Mouse (Mus musculus) limb, embryonic 11.5 days (tissue): ENCODE data around the gene Slc25a10. TPM values are rescaled to one million over a fixed set of nuclear protein-coding genes. Genes with fewer than 3 reads are reported as not detected.

Experiments
- ATAC-seq: fragments of 200-750 bp; cut with Nextera tagmentation; 2 replicates; pipeline ENCODE4 v1.8.0; 2017; ENCODE audit warnings: low read depth; ENCODE audit not compliant: insufficient number of reproducible peaks, low FRiP score, low TSS enrichment
- DNase-seq: peaks from one replicate; pipeline ENCODE4 v3.0.0-alpha.2; 2015; ENCODE audit warnings: low spot score
- H3K27ac ChIP-seq: fragments of 300-500 bp; sonication (generic); replicated peaks from 2 replicates; pipeline ENCODE4 v1.5.1; 2014; ENCODE audit warnings: low read depth, mild to moderate bottlenecking, low read length
- H3K27me3 ChIP-seq: fragments of 300-500 bp; sonication (generic); 2 replicates; pipeline ENCODE4 v1.6.1; 2014; ENCODE audit warnings: mild to moderate bottlenecking, low read length, mixed read lengths; ENCODE audit not compliant: control insufficient read depth, insufficient read depth
- H3K36me3 ChIP-seq: fragments of 300-500 bp; sonication (generic); 2 replicates; pipeline ENCODE4 v1.6.1; 2014; ENCODE audit warnings: mild to moderate bottlenecking, low read length, moderate library complexity, mixed read lengths; ENCODE audit not compliant: control insufficient read depth, insufficient read depth
- H3K4me1 ChIP-seq: fragments of 300-500 bp; sonication (generic); 2 replicates; pipeline ENCODE4 v1.6.1; 2014; ENCODE audit warnings: low read length, mixed read lengths; ENCODE audit not compliant: control insufficient read depth, insufficient read depth
- H3K4me2 ChIP-seq: fragments of 300-500 bp; sonication (generic); 2 replicates; pipeline ENCODE4 v1.6.1; 2014; ENCODE audit warnings: low read depth, mild to moderate bottlenecking, moderate library complexity; ENCODE audit not compliant: severe bottlenecking
- H3K4me3 ChIP-seq: fragments of 300-500 bp; sonication (generic); 2 replicates; pipeline ENCODE4 v1.5.1; 2014; ENCODE audit warnings: low read depth, low read length
- H3K9ac ChIP-seq: fragments of 300-500 bp; sonication (generic); 2 replicates; pipeline ENCODE4 v1.6.1; 2014; ENCODE audit warnings: mild to moderate bottlenecking, low read length
- H3K9me3 ChIP-seq: fragments of 300-500 bp; sonication (generic); 2 replicates; pipeline ENCODE4 v1.6.1; 2016; ENCODE audit warnings: low read length; ENCODE audit not compliant: control insufficient read depth
- WGBS: fragments of 180-500 bp; shearing (Covaris S2); extraction: QIAGEN DNeasy Blood & Tissue Kit; methylation state at CpG from one replicate; pipeline ENCODE4 v1.1.7; 2014; 5-methylcytosine and 5-hydroxymethylcytosine counted together
- polyA plus RNA-seq: library from polyadenylated mRNA; unstranded; fragments of >200 nt; fragmentation: Nextera tagmentation; extraction: Ambion mirVana; gene quantifications from 2 replicates; pipeline ENCODE4 v1.2.1, GENCODE M21; 2014

Gene Slc25a10
- polyA plus RNA-seq, 1 experiment from 2014 or later = 57.8 TPM

GRCm38 (mm10) chr11:120454965-120455364 lies 36.7 kb upstream of the Slc25a10 start:
- Histone ChIP-seq H3K27me3 (no peaks in the 10 kb centered on the region), H3K36me3 (peaks cover 4% of the 10 kb centered on the region; the same call in 1 of the 2 replicates), H3K9ac (no peak overlapping the region), H3K4me2 (no peak overlapping the region), H3K4me3 (no peak overlapping the region), H3K27ac (no peak overlapping the region), H3K9me3 (no peaks in the 10 kb centered on the region), H3K4me1 (no peaks in the 10 kb centered on the region)
- ATAC-seq (no peak), DNase-seq (no peak)
- 86% methylated on average over 4 of the region's 4 CpGs for WGBS

GRCm38 (mm10) chr11:120455413-120455812 lies 36.2 kb upstream of the Slc25a10 start:
- peaks cover 6% of the 10 kb centered on the region; the same call in 1 of the 2 replicates for H3K36me3 ChIP-seq
- no peak overlapping the region for H3K4me2 ChIP-seq
- H3K27ac ChIP-seq = no peak overlapping the region
- no peak overlapping the region for H3K4me3 ChIP-seq
- no peaks in the 10 kb centered on the region for H3K4me1 ChIP-seq
- H3K27me3 ChIP-seq = no peaks in the 10 kb centered on the region
- ATAC-seq (no peak), DNase-seq (no peak)
- H3K9ac ChIP-seq = no peak overlapping the region
- no peaks in the 10 kb centered on the region for H3K9me3 ChIP-seq
- 95% methylated on average over 7 of the region's 7 CpGs for whole genome bisulfite sequencing

- 38% methylated on average over 14 of the region's 14 CpGs for WGBS
- ATAC-seq = no peak
- peak overlapping the region; percentile 93 for H3K9ac ChIP-seq
- no peaks in the 10 kb centered on the region for H3K4me1 ChIP-seq
- H3K27ac ChIP-seq = peak overlapping the region; percentile 49; the same call in 1 of the 2 replicates
- DNase-seq = no peak
- no peaks in the 10 kb centered on the region for H3K27me3 ChIP-seq
- peak overlapping the region; percentile 93 for H3K4me3 ChIP-seq
- H3K36me3 ChIP-seq = peaks cover 14% of the 10 kb centered on the region; the same call in 1 of the 2 replicates
- H3K9me3 ChIP-seq = no peaks in the 10 kb centered on the region
- peak overlapping the region; percentile 86 for H3K4me2 ChIP-seq
Measured at GRCm38 (mm10) chr11:120457370-120457769, 34.3 kb upstream of the Slc25a10 start.

GRCm38 (mm10) chr11:120457772-120458751 lies 33.6 kb upstream of the Slc25a10 start, which contains the start of the genes Oxld1 and Ccdc137:
Gene Oxld1, minus strand, starts transcription at chr11:120458068.
Gene Ccdc137, plus strand, starts transcription at chr11:120458115.
- no peaks in the 10 kb centered on the region for H3K27me3 ChIP-seq
- H3K4me1 ChIP-seq = no peaks in the 10 kb centered on the region
- ATAC-seq (peak; percentile 81), DNase-seq (peak; percentile 87)
- H3K4me3 ChIP-seq = peak within 1 kb of the TSS; percentile 93
- peak within 1 kb of the TSS; percentile 93 for H3K9ac ChIP-seq
- H3K9me3 ChIP-seq = no peaks in the 10 kb centered on the region
- WGBS = 4% methylated on average over 62 of the region's 62 CpGs
- H3K27ac ChIP-seq = peak within 1 kb of the TSS; percentile 49; the same call in 1 of the 2 replicates
- H3K36me3 ChIP-seq = peaks cover 14% of the 10 kb centered on the region; the same call in 1 of the 2 replicates
- H3K4me2 ChIP-seq = peak within 1 kb of the TSS; percentile 86

- H3K27me3 ChIP-seq = no peaks in the 10 kb centered on the region
- no peaks in the 10 kb centered on the region for H3K4me1 ChIP-seq
- 67% methylated on average over 6 of the region's 6 CpGs for WGBS
- H3K27ac ChIP-seq = no peak overlapping the region
- peak overlapping the region; percentile 86 for H3K4me2 ChIP-seq
- DNase-seq (no peak), ATAC-seq (no peak)
- H3K36me3 ChIP-seq = peaks cover 16% of the 10 kb centered on the region; the same call in 1 of the 2 replicates
- H3K4me3 ChIP-seq = peak overlapping the region; percentile 93
- H3K9ac ChIP-seq = peak overlapping the region; percentile 93
- no peaks in the 10 kb centered on the region for H3K9me3 ChIP-seq
Measured at GRCm38 (mm10) chr11:120458847-120459597, 32.6 kb upstream of the Slc25a10 start.

- WGBS = 80% methylated on average over 2 of the region's 2 CpGs
- DNase-seq (no peak), ATAC-seq (no peak)
- Histone ChIP-seq H3K27me3 (no peaks in the 10 kb centered on the region), H3K4me1 (peaks cover 4% of the 10 kb centered on the region; the same call in 1 of the 2 replicates), H3K27ac (no peak overlapping the region), H3K9me3 (no peaks in the 10 kb centered on the region), H3K4me2 (no peak overlapping the region), H3K9ac (no peak overlapping the region), H3K36me3 (peaks cover 16% of the 10 kb centered on the region; the same call in 1 of the 2 replicates), H3K4me3 (no peak overlapping the region)
Measured at GRCm38 (mm10) chr11:120463536-120463935, 28.1 kb upstream of the Slc25a10 start.

GRCm38 (mm10) chr11:120464365-120464764 lies 27.3 kb upstream of the Slc25a10 start:
- Histone ChIP-seq H3K9ac (no peak overlapping the region), H3K4me1 (peaks cover 4% of the 10 kb centered on the region; the same call in 1 of the 2 replicates), H3K9me3 (no peaks in the 10 kb centered on the region), H3K4me3 (no peak overlapping the region), H3K27ac (no peak overlapping the region), H3K36me3 (peaks cover 16% of the 10 kb centered on the region; the same call in 1 of the 2 replicates), H3K4me2 (no peak overlapping the region), H3K27me3 (no peaks in the 10 kb centered on the region)
- no peak for DNase-seq
- ATAC-seq = no peak
- 94% methylated on average over 5 of the region's 5 CpGs for WGBS

GRCm38 (mm10) chr11:120465521-120465920 lies 26.1 kb upstream of the Slc25a10 start:
- no peak overlapping the region for H3K4me3 ChIP-seq
- H3K9me3 ChIP-seq = no peaks in the 10 kb centered on the region
- H3K4me2 ChIP-seq = no peak overlapping the region
- H3K4me1 ChIP-seq = peaks cover 4% of the 10 kb centered on the region; the same call in 1 of the 2 replicates
- no peak overlapping the region for H3K27ac ChIP-seq
- no peak for ATAC-seq
- DNase-seq = no peak
- H3K36me3 ChIP-seq = peaks cover 13% of the 10 kb centered on the region
- 98% methylated on average over 4 of the region's 4 CpGs for WGBS
- no peaks in the 10 kb centered on the region for H3K27me3 ChIP-seq
- H3K9ac ChIP-seq = no peak overlapping the region
